ENCODE assay signal across 9 mouse cellular contexts in the genomic region with DNA sequence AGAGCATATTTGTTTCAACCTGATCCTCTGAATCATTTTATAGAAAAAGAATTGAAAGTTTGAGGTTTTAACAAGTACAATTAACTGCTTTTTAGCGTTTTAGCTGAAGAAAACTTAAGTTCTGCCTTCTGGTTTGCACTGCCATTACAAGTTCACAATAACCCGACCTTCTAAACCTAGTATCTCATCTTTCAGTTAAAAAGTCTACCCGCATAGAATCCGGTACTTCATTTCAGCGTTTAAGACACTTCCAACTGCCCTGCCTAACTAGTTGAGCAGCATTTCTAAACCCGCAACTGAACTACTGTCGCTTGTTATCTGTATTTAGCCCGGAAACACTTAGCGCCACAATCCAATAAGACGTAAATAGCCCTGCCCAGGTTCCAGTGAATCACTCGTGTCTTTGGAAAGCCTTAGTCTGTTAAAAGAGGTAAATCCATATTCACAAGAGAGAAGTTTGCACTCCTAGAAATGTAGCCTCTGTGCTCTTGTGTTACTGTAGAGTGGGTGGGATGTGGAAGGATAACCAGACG. TPM values are rescaled to one million over a fixed set of nuclear protein-coding genes. Genes with fewer than 3 reads are reported as not detected.
DNase-seq lines count a peak whose midpoint lies in the region; ATAC-seq and TF ChIP-seq lines count a peak whose summit lies in the region.
"Had no signal": no experiment of that assay in that cellular context is flagged by ENCODE, and none has a peak within 500 bp of the region (broad histone marks: within the 10 kb centered on the region; RNA-seq: fewer than 3 reads in every experiment).

No protein-coding gene starts in this region.

- H3K27ac ChIP-seq in kidney, embryonic 15.5 days: no peak overlapping the region
- H3K27ac ChIP-seq in embryonic facial prominence, embryonic 13.5 days: 0 out of 2 replicates have a peak overlapping the region, but pooled peaks have one; percentile 69
- H3K27ac ChIP-seq in hindbrain, postnatal 0 days: no peak overlapping the region
- H3K27ac ChIP-seq in midbrain, embryonic 15.5 days: peak overlapping the region; percentile 90; the same call in 1 of the 2 replicates

- H3K9ac ChIP-seq in kidney, embryonic 15.5 days: peak overlapping the region; percentile 59; the same call in 1 of the 2 replicates
- H3K9ac ChIP-seq in embryonic facial prominence, embryonic 13.5 days: peak overlapping the region; percentile 75
- peak overlapping the region; percentile 66 for H3K9ac ChIP-seq in hindbrain, postnatal 0 days (replicated peaks; ENCODE audit: low read length)
- H3K9ac ChIP-seq in midbrain, embryonic 15.5 days: peak overlapping the region; percentile 76; the same call in 1 of the 2 replicates

- WGBS in kidney, embryonic 15.5 days: 64% methylated on average over 12 of the region's 12 CpGs
- WGBS in embryonic facial prominence, embryonic 13.5 days: 54% methylated on average over 12 of the region's 12 CpGs
- 72% methylated on average over 12 of the region's 12 CpGs for WGBS in hindbrain, postnatal 0 days
- 72% methylated on average over 12 of the region's 12 CpGs for WGBS in midbrain, embryonic 15.5 days

- no peaks in the 10 kb centered on the region for H3K27me3 ChIP-seq in kidney, embryonic 15.5 days
- H3K27me3 ChIP-seq in embryonic facial prominence, embryonic 13.5 days: no peaks in the 10 kb centered on the region
- no peaks in the 10 kb centered on the region for H3K27me3 ChIP-seq in hindbrain, postnatal 0 days (ENCODE audit: insufficient read depth, low read length)
- H3K27me3 ChIP-seq in midbrain, embryonic 15.5 days (replicated peaks): no peaks in the 10 kb centered on the region

- DNase-seq in kidney, adult 9 months: no peak
- DNase-seq in hindbrain, postnatal 0 days (ENCODE audit: low spot score): no peak
- no peak for DNase-seq in ovary, adult 18-20 months (ENCODE audit: low spot score)
- DNase-seq in natural killer cell, adult 2 months (ENCODE audit: low spot score in 2 of 2): no peak
- no peak for DNase-seq in urinary bladder, adult 18-20 months (ENCODE audit: low spot score in 2 of 2)
- DNase-seq: lung, postnatal 14 days had no signal

- no peak for TF ChIP-seq CTCF in hindbrain, postnatal 0 days (IDR thresholded peaks at IDR 0.05; ENCODE audit: low read depth)

- peak overlapping the region; percentile 67 for H3K4me2 ChIP-seq in kidney, embryonic 15.5 days
- peak overlapping the region; percentile 78 for H3K4me2 ChIP-seq in embryonic facial prominence, embryonic 13.5 days
- peak overlapping the region; percentile 79 for H3K4me2 ChIP-seq in hindbrain, postnatal 0 days (ENCODE audit: low read depth, low read length)
- H3K4me2 ChIP-seq in midbrain, embryonic 15.5 days: peak overlapping the region; percentile 89

- H3K36me3 ChIP-seq in kidney, embryonic 15.5 days: no peaks in the 10 kb centered on the region
- H3K36me3 ChIP-seq in embryonic facial prominence, embryonic 13.5 days: peaks cover under 1% of the 10 kb centered on the region; the same call in 1 of the 2 replicates
- H3K36me3 ChIP-seq in hindbrain, postnatal 0 days (ENCODE audit: insufficient read depth, low read length): no peaks in the 10 kb centered on the region
- no peaks in the 10 kb centered on the region for H3K36me3 ChIP-seq in midbrain, embryonic 15.5 days (replicated peaks)

- peak overlapping the region; percentile 81 for H3K4me3 ChIP-seq in kidney, embryonic 15.5 days (replicated peaks)
- peak overlapping the region; percentile 70 for H3K4me3 ChIP-seq in embryonic facial prominence, embryonic 13.5 days
- H3K4me3 ChIP-seq in hindbrain, postnatal 0 days (ENCODE audit: low read length): peak overlapping the region; percentile 74
- peak overlapping the region; percentile 88 for H3K4me3 ChIP-seq in midbrain, embryonic 15.5 days

- no peak for ATAC-seq in kidney, embryonic 15.5 days (replicated peaks; ENCODE audit: low FRiP score)
- no peak for ATAC-seq in embryonic facial prominence, embryonic 13.5 days (ENCODE audit: insufficient number of reproducible peaks, insufficient read depth, low FRiP score, low TSS enrichment, low read depth)
- no peak for ATAC-seq in hindbrain, postnatal 0 days
- ATAC-seq in midbrain, embryonic 15.5 days (replicated peaks): no peak

- H3K9me3 ChIP-seq in kidney, embryonic 15.5 days (replicated peaks): no peaks in the 10 kb centered on the region
- no peaks in the 10 kb centered on the region for H3K9me3 ChIP-seq in embryonic facial prominence, embryonic 13.5 days
- H3K9me3 ChIP-seq in hindbrain, postnatal 0 days (ENCODE audit: low read length): no peaks in the 10 kb centered on the region
- no peaks in the 10 kb centered on the region for H3K9me3 ChIP-seq in midbrain, embryonic 15.5 days

- peaks cover 52% of the 10 kb centered on the region for H3K4me1 ChIP-seq in kidney, embryonic 15.5 days
- H3K4me1 ChIP-seq in embryonic facial prominence, embryonic 13.5 days: peaks cover 48% of the 10 kb centered on the region
- peaks cover 14% of the 10 kb centered on the region; the same call in 1 of the 2 replicates for H3K4me1 ChIP-seq in hindbrain, postnatal 0 days (ENCODE audit: insufficient read depth, low read length)
- peaks cover 52% of the 10 kb centered on the region for H3K4me1 ChIP-seq in midbrain, embryonic 15.5 days

RNA-seq across cellular contexts. Expression of gene Abhd4, which starts 0.7 kb away (rescaled TPM):
- polyA plus RNA-seq in kidney, embryonic 15.5 days (2015; fragmentation: Nextera tagmentation; extraction: Ambion mirVana): 61.3 and 67.6 TPM in 2 replicates
- polyA plus RNA-seq in embryonic facial prominence, embryonic 13.5 days (2015; fragmentation: Nextera tagmentation; extraction: Ambion mirVana): 50.5 TPM in 2 replicates
- 105 and 126 TPM in 2 replicates for total RNA-seq in hindbrain, postnatal 0 days (2014; rRNA removed)
- polyA plus RNA-seq in hindbrain, postnatal 0 days (2015; fragmentation: Nextera tagmentation; extraction: Ambion mirVana): 76.9 and 82.7 TPM in 2 replicates
- polyA plus RNA-seq in midbrain, embryonic 15.5 days (2015; fragmentation: Nextera tagmentation; extraction: Ambion mirVana): 45.9 and 53.2 TPM in 2 replicates

RNA-seq across cellular contexts. Expression of gene Dad1, which starts 0.8 kb away (rescaled TPM):
- 427 and 441 TPM in 2 replicates for polyA plus RNA-seq in kidney, embryonic 15.5 days (2015; fragmentation: Nextera tagmentation; extraction: Ambion mirVana)
- polyA plus RNA-seq in embryonic facial prominence, embryonic 13.5 days (2015; fragmentation: Nextera tagmentation; extraction: Ambion mirVana): 340 and 359 TPM in 2 replicates
- 189 and 321 TPM in 2 replicates for total RNA-seq in hindbrain, postnatal 0 days (2014; rRNA removed)
- polyA plus RNA-seq in hindbrain, postnatal 0 days (2015; fragmentation: Nextera tagmentation; extraction: Ambion mirVana): 406 and 407 TPM in 2 replicates
- polyA plus RNA-seq in midbrain, embryonic 15.5 days (2015; fragmentation: Nextera tagmentation; extraction: Ambion mirVana): 329 and 335 TPM in 2 replicates

RNA-seq across cellular contexts. Expression of gene Olfr49, which starts 30.0 kb away (rescaled TPM):
- 0.14 TPM in 1 of 2 replicates, not detected in the other for polyA plus RNA-seq in kidney, embryonic 15.5 days (2015; fragmentation: Nextera tagmentation; extraction: Ambion mirVana)
- not detected in 2 replicates for polyA plus RNA-seq in embryonic facial prominence, embryonic 13.5 days (2015; fragmentation: Nextera tagmentation; extraction: Ambion mirVana)
- not detected in 2 replicates for total RNA-seq in hindbrain, postnatal 0 days (2014; rRNA removed)
- polyA plus RNA-seq in hindbrain, postnatal 0 days (2015; fragmentation: Nextera tagmentation; extraction: Ambion mirVana): 0.05 TPM in 1 of 2 replicates, not detected in the other
- not detected in 2 replicates for polyA plus RNA-seq in midbrain, embryonic 15.5 days (2015; fragmentation: Nextera tagmentation; extraction: Ambion mirVana)

Comparison
In these comparisons a context has a peak if more than half of its experiments do, and no peak if none do; other contexts are left out.
1. H3K27ac ChIP-seq: peak in embryonic facial prominence, embryonic 13.5 days (single experiment) and midbrain, embryonic 15.5 days (single experiment); none in kidney, embryonic 15.5 days (single experiment) and hindbrain, postnatal 0 days (single experiment).
2. Peak in every context shown above with its lines, with median percentiles within 50 percentile points of each other: H3K4me2 ChIP-seq, H3K4me3 ChIP-seq and H3K9ac ChIP-seq.